Mouse (Mus musculus) brain, embryonic 14.5 days (tissue): ENCODE data around the gene Retnlg.

Experiments used
- CTCF ChIP-seq: fragments of 200-500 bp; IDR thresholded peaks from 2 replicates; pipeline ENCODE4 v1.5.1; 2012; ENCODE audit warnings: inconsistent platforms, mild to moderate bottlenecking, moderate library complexity, borderline replicate concordance; ENCODE audit not compliant: insufficient read depth, insufficient read length; ENCODE audit errors: extremely low read depth
- POLR2A ChIP-seq: fragments of 200-500 bp; IDR thresholded peaks from 2 replicates; pipeline ENCODE4 v1.6.1; 2012; ENCODE audit warnings: mild to moderate bottlenecking, inconsistent platforms, borderline replicate concordance; ENCODE audit not compliant: poor library complexity, insufficient read depth, insufficient read length, severe bottlenecking; ENCODE audit errors: extremely low read depth

- TF ChIP-seq CTCF (no peak), POLR2A (no peak)
Measured at GRCm38 (mm10) chr16:48923724-48924123, 51.3 kb downstream of the Retnlg start.
